ENCODE assay signal across 12 mouse cellular contexts in genomic region chr4:142770177-142770576, GRCm38 (mm10).
A peak's percentile ranks its signal among the peaks of the same experiment; 100 is the strongest.
DNase-seq lines count a peak whose midpoint lies in the region; ATAC-seq lines count a peak whose summit lies in the region.
"Had no signal": no experiment of that assay in that cellular context is flagged by ENCODE, and none has a peak within 500 bp of the region (broad histone marks: within the 10 kb centered on the region; RNA-seq: fewer than 3 reads in every experiment).

No protein-coding gene starts in this region.

- H3K4me1 ChIP-seq in hindbrain, embryonic 11.5 days (replicated peaks; ENCODE audit: control insufficient read depth, insufficient read depth, low read length), result peaks cover 25% of the 10 kb centered on the region
- H3K4me1 ChIP-seq in midbrain, embryonic 12.5 days, result peaks cover 47% of the 10 kb centered on the region
- H3K4me1 ChIP-seq: liver, embryonic 15.5 days had no signal

- no peak overlapping the region for H3K4me3 ChIP-seq in hindbrain, embryonic 11.5 days (ENCODE audit: low read depth, low read length)
- no peak overlapping the region for H3K4me3 ChIP-seq in midbrain, embryonic 12.5 days
- H3K4me3 ChIP-seq: heart, embryonic 12.5 days; liver, embryonic 15.5 days had no signal

- no peak overlapping the region for H3K4me2 ChIP-seq in hindbrain, embryonic 11.5 days (replicated peaks; ENCODE audit: low read depth, low read length)
- H3K4me2 ChIP-seq in midbrain, embryonic 12.5 days (replicated peaks), result peak overlapping the region; percentile 31
- H3K4me2 ChIP-seq: heart, embryonic 12.5 days; liver, embryonic 15.5 days had no signal

- H3K27ac ChIP-seq in hindbrain, embryonic 11.5 days (ENCODE audit: low read depth, low read length), result no peak overlapping the region
- 0 out of 2 replicates have a peak overlapping the region, but pooled peaks have one; percentile 39 for H3K27ac ChIP-seq in midbrain, embryonic 12.5 days (replicated peaks)
- H3K27ac ChIP-seq: liver, embryonic 15.5 days; macrophage had no signal

- H3K36me3 ChIP-seq in hindbrain, embryonic 11.5 days (ENCODE audit: control insufficient read depth, insufficient read depth, low read length), result no peaks in the 10 kb centered on the region
- no peaks in the 10 kb centered on the region for H3K36me3 ChIP-seq in midbrain, embryonic 12.5 days
- H3K36me3 ChIP-seq: heart, embryonic 12.5 days; liver, embryonic 15.5 days had no signal

- H3K9ac ChIP-seq in hindbrain, embryonic 11.5 days (ENCODE audit: low read depth, low read length), result no peak overlapping the region
- 0 out of 2 replicates have a peak overlapping the region, but pooled peaks have one; percentile 15 for H3K9ac ChIP-seq in midbrain, embryonic 12.5 days (replicated peaks)
- H3K9ac ChIP-seq: heart, embryonic 12.5 days; liver, embryonic 15.5 days had no signal

- peak; percentile 44 for DNase-seq in embryo, embryonic 10 days (ENCODE audit: low spot score)
- peak; percentile 67 for DNase-seq in embryo, embryonic 11 days
- peak; percentile 23 for DNase-seq in hindbrain, embryonic 11.5 days (ENCODE audit: low spot score)
- DNase-seq in layer of hippocampus, postnatal 14 days (ENCODE audit: low spot score in 2 of 2), result no peak
- no peak for DNase-seq in kidney, adult 8-10 months
- DNase-seq: cerebellum, adult 11-12 months; kidney, postnatal 4 days had no signal

- no peak for ATAC-seq in hindbrain, embryonic 11.5 days (ENCODE audit: low FRiP score)
- peak; percentile 50 for ATAC-seq in midbrain, embryonic 12.5 days (ENCODE audit: low FRiP score, low read depth)
- ATAC-seq in megakaryocyte, adult 5-6 weeks (ENCODE audit: poor library complexity, severe bottlenecking), result no peak

- H3K9me3 ChIP-seq in hindbrain, embryonic 11.5 days (ENCODE audit: control insufficient read depth, low read length), result no peaks in the 10 kb centered on the region
- no peaks in the 10 kb centered on the region for H3K9me3 ChIP-seq in midbrain, embryonic 12.5 days
- H3K9me3 ChIP-seq: heart, embryonic 12.5 days; liver, embryonic 15.5 days had no signal

- 5% methylated on average over 8 of the region's 8 CpGs for WGBS in hindbrain, embryonic 11.5 days
- 4% methylated on average over 8 of the region's 8 CpGs for WGBS in midbrain, embryonic 12.5 days

- no peaks in the 10 kb centered on the region for H3K27me3 ChIP-seq in hindbrain, embryonic 11.5 days (ENCODE audit: control insufficient read depth, insufficient read depth, low read length)
- peaks cover 44% of the 10 kb centered on the region for H3K27me3 ChIP-seq in midbrain, embryonic 12.5 days
- H3K27me3 ChIP-seq: liver, embryonic 15.5 days had no signal

Comparison
In these comparisons a context has a peak if more than half of its experiments do, and no peak if none do; other contexts are left out.
1. DNase-seq: peak in embryo, embryonic 10 days (single experiment), embryo, embryonic 11 days (single experiment) and hindbrain, embryonic 11.5 days (single experiment); none in layer of hippocampus, postnatal 14 days (0 of 2) and kidney, adult 8-10 months (0 of 2).